Mouse (Mus musculus) forebrain, embryonic 14.5 days (tissue): ENCODE data around the gene Dock4. TPM values are rescaled to one million over a fixed set of nuclear protein-coding genes. Genes with fewer than 3 reads are reported as not detected.

Source experiments
- ATAC-seq: fragments of 200-750 bp; cut with Nextera tagmentation; 2 replicates; pipeline ENCODE4 v1.8.0; 2017; ENCODE audit warnings: mild to moderate bottlenecking, moderate library complexity
- DNase-seq: peaks from one replicate; pipeline ENCODE4 v3.0.0-alpha.2; 2015; ENCODE audit warnings: low spot score
- H3K27ac ChIP-seq: fragments of 300-500 bp; sonication (generic); 2 replicates; pipeline ENCODE4 v1.5.1; 2014; ENCODE audit warnings: low read depth, mild to moderate bottlenecking, control low read depth, low read length, moderate library complexity
- H3K27me3 ChIP-seq: fragments of 300-500 bp; sonication (generic); replicated peaks from 2 replicates; pipeline ENCODE4 v1.6.1; 2014; ENCODE audit warnings: low read length, control low read depth, mixed read lengths; ENCODE audit not compliant: control insufficient read depth, insufficient read depth
- H3K36me3 ChIP-seq: fragments of 300-500 bp; sonication (generic); 2 replicates; pipeline ENCODE4 v1.6.1; 2014; ENCODE audit warnings: low read length, control low read depth; ENCODE audit not compliant: control insufficient read depth, insufficient read depth
- H3K4me1 ChIP-seq: fragments of 300-500 bp; sonication (generic); 2 replicates; pipeline ENCODE4 v1.6.1; 2014; ENCODE audit warnings: antibody characterized with exemption, low read length, control low read depth; ENCODE audit not compliant: control insufficient read depth, insufficient read depth
- H3K4me2 ChIP-seq: fragments of 300-500 bp; sonication (generic); 2 replicates; pipeline ENCODE4 v1.6.1; 2014; ENCODE audit warnings: mild to moderate bottlenecking, control low read depth, low read length
- H3K4me3 ChIP-seq: fragments of 300-500 bp; sonication (generic); 2 replicates; pipeline ENCODE4 v1.5.1; 2014; ENCODE audit warnings: low read depth, low read length, control low read depth
- H3K9ac ChIP-seq: fragments of 300-500 bp; sonication (generic); 2 replicates; pipeline ENCODE4 v1.6.1; 2014; ENCODE audit warnings: mild to moderate bottlenecking, low read length, control low read depth, moderate library complexity
- H3K9me3 ChIP-seq: fragments of 300-500 bp; sonication (generic); replicated peaks from 2 replicates; pipeline ENCODE4 v1.6.1; 2016; ENCODE audit warnings: low read length, control low read depth, mixed read lengths; ENCODE audit not compliant: control insufficient read depth
- WGBS: fragments of 180-500 bp; shearing (Covaris S2); extraction: QIAGEN DNeasy Blood & Tissue Kit; methylation state at CpG from one replicate; pipeline ENCODE4 v1.1.7; 2014; 5-methylcytosine and 5-hydroxymethylcytosine counted together
- polyA plus RNA-seq: library from polyadenylated mRNA; unstranded; fragments of >200 nt; fragmentation: Nextera tagmentation; extraction: Ambion mirVana; gene quantifications from 2 replicates; pipeline ENCODE4 v1.2.1, GENCODE M21; 2014

Gene Dock4
- polyA plus RNA-seq, 1 experiment from 2014 or later = 9.7 TPM

- H3K4me2 ChIP-seq = no peak overlapping the region
- no peaks in the 10 kb centered on the region for H3K9me3 ChIP-seq
- ATAC-seq (no peak), DNase-seq (no peak)
- H3K4me1 ChIP-seq = no peaks in the 10 kb centered on the region
- no peak overlapping the region for H3K4me3 ChIP-seq
- no peak overlapping the region for H3K9ac ChIP-seq
- no peaks in the 10 kb centered on the region for H3K36me3 ChIP-seq
- H3K27ac ChIP-seq = no peak overlapping the region
- WGBS = 93% methylated on average over 11 of the region's 11 CpGs
- H3K27me3 ChIP-seq = no peaks in the 10 kb centered on the region
Observed at GRCm38 (mm10) chr12:40559103-40559502, 113.4 kb downstream of the Dock4 start.

DNA sequence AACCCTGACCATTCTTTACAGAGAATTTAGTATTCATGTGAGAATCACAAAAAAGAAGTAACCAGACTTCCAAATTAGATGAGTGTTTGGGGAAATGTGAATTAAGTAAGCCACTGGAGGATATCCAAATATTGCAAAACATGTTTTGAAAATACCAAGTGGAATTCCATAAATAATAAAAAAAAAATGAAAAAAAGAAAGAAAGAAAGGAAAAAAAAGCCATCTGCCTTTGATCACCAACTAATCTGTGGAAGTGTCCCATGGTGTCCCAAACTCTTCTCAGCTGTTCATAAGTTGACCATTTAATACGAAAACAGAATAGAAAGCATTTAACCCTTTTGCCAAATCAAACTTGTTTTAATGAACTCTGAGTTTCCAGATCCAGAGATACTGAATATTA is 118.0 kb downstream of the Dock4 start:
- H3K9ac ChIP-seq = no peak overlapping the region
- H3K27ac ChIP-seq = no peak overlapping the region
- no peak overlapping the region for H3K4me2 ChIP-seq
- WGBS = 79% methylated on average over 1 of the region's 1 CpGs
- ATAC-seq (no peak), DNase-seq (no peak)
- no peak overlapping the region for H3K4me3 ChIP-seq
- H3K27me3 ChIP-seq = no peaks in the 10 kb centered on the region
- peaks cover under 1% of the 10 kb centered on the region; the same call in 1 of the 2 replicates for H3K4me1 ChIP-seq
- H3K9me3 ChIP-seq = no peaks in the 10 kb centered on the region
- no peaks in the 10 kb centered on the region for H3K36me3 ChIP-seq

GRCm38 (mm10) chr12:40564261-40564660 is 118.5 kb downstream of the Dock4 start:
- Histone ChIP-seq H3K27me3 (no peaks in the 10 kb centered on the region), H3K4me1 (peaks cover 3% of the 10 kb centered on the region; the same call in 1 of the 2 replicates), H3K27ac (no peak overlapping the region), H3K4me2 (no peak overlapping the region), H3K36me3 (no peaks in the 10 kb centered on the region), H3K9me3 (no peaks in the 10 kb centered on the region), H3K9ac (no peak overlapping the region), H3K4me3 (no peak overlapping the region)
- DNase-seq = no peak
- 82% methylated on average over 2 of the region's 2 CpGs for WGBS
- ATAC-seq = no peak

DNA sequence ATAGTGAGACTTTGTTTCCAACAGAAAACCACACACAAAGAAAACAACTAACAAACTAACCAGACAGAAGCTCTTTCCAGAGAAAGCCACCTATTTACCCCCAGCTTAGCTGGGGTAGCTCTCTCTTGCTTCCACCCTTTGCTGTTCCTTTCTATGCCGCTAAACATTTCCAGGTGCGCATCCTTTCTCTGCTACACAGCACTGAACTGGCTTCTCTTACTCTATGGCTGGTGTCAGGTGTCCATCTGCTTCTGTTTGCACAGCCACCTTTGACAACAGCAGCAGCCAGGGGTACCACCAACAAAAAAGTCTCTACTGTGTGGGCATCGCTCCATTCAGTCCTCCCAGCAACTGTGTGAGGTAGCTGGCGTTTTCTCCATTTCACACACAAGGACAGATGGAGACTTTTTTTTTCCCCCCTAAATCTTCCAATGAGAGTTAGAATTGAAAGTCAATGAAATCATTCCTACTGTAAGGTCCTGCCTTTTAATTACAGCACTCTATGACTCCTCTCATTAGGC is 122.7 kb downstream of the Dock4 start:
- Histone ChIP-seq H3K4me1 (peaks cover 3% of the 10 kb centered on the region; the same call in 1 of the 2 replicates), H3K9ac (no peak overlapping the region), H3K36me3 (no peaks in the 10 kb centered on the region), H3K27ac (no peak overlapping the region), H3K27me3 (no peaks in the 10 kb centered on the region), H3K4me2 (no peak overlapping the region), H3K4me3 (no peak overlapping the region), H3K9me3 (no peaks in the 10 kb centered on the region)
- WGBS = 70% methylated on average over 4 of the region's 4 CpGs
- ATAC-seq = peak; percentile 47; the same call in 1 of the 2 replicates
- DNase-seq = peak; percentile 48

- Histone ChIP-seq H3K9me3 (no peaks in the 10 kb centered on the region), H3K27ac (no peak overlapping the region), H3K4me2 (no peak overlapping the region), H3K4me1 (peaks cover 3% of the 10 kb centered on the region; the same call in 1 of the 2 replicates), H3K36me3 (no peaks in the 10 kb centered on the region), H3K9ac (no peak overlapping the region), H3K27me3 (no peaks in the 10 kb centered on the region), H3K4me3 (no peak overlapping the region)
- peak; percentile 25; the same call in 1 of the 2 replicates for ATAC-seq
- no peak for DNase-seq
- 62% methylated on average over 9 of the region's 9 CpGs for WGBS
Observed at GRCm38 (mm10) chr12:40568971-40569968, 123.5 kb downstream of the Dock4 start.

- no peak for ATAC-seq
- Histone ChIP-seq H3K36me3 (no peaks in the 10 kb centered on the region), H3K4me2 (no peak overlapping the region), H3K27ac (no peak overlapping the region), H3K4me1 (peaks cover 3% of the 10 kb centered on the region; the same call in 1 of the 2 replicates), H3K27me3 (no peaks in the 10 kb centered on the region), H3K9ac (no peak overlapping the region), H3K4me3 (no peak overlapping the region), H3K9me3 (no peaks in the 10 kb centered on the region)
- DNase-seq = no peak
- WGBS = 14% methylated on average over 1 of the region's 1 CpGs
Observed at GRCm38 (mm10) chr12:40570250-40570649, 124.5 kb downstream of the Dock4 start.

DNA sequence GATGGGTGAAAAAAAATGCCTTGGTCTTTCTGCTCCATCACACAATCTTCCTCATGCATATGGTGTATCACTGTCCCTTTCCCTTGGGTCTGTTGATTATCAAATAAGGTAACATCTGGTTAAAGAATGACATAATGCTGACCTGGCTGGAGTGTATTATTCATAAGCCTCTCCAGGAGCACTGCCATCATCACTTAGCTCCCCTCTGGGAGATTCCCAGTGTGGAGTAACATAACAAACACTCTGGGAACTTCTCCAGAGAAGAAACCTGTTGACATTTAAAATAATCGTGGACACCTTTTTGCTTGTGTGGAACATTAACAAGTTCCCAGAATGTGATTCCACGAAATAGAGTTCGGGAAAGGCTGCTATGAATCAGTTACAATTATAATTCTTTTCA is 128.3 kb downstream of the Dock4 start:
- no peaks in the 10 kb centered on the region for H3K36me3 ChIP-seq
- no peak overlapping the region for H3K9ac ChIP-seq
- 71% methylated on average over 3 of the region's 3 CpGs for WGBS
- H3K4me3 ChIP-seq = no peak overlapping the region
- no peaks in the 10 kb centered on the region for H3K4me1 ChIP-seq
- H3K27ac ChIP-seq = no peak overlapping the region
- ATAC-seq (no peak), DNase-seq (no peak)
- no peaks in the 10 kb centered on the region for H3K27me3 ChIP-seq
- no peaks in the 10 kb centered on the region for H3K9me3 ChIP-seq
- no peak overlapping the region for H3K4me2 ChIP-seq

DNA sequence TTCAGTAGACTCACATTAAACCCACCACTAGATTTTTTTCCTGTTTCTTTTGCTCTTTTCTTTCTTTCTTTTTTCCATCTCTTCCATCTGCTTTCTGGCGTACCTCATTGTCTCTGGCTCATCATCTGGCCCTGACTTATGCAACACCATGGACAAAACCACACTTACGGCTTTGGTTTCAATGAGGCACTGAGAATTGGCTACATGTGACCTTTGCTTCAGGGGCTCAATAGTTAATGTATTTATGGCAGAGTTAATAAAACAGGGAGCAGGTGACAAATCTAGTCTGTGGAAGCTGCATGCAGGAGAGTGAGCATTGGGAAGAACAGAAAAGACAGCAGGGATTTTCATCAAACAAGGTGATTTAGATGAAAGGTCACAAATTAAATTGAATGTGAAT is 131.0 kb downstream of the Dock4 start:
- H3K9me3 ChIP-seq = no peaks in the 10 kb centered on the region
- H3K4me3 ChIP-seq = no peak overlapping the region
- H3K4me2 ChIP-seq = no peak overlapping the region
- no peaks in the 10 kb centered on the region for H3K36me3 ChIP-seq
- WGBS = 83% methylated on average over 2 of the region's 2 CpGs
- no peak overlapping the region for H3K27ac ChIP-seq
- H3K4me1 ChIP-seq = no peaks in the 10 kb centered on the region
- ATAC-seq (no peak), DNase-seq (no peak)
- no peak overlapping the region for H3K9ac ChIP-seq
- H3K27me3 ChIP-seq = no peaks in the 10 kb centered on the region

DNA sequence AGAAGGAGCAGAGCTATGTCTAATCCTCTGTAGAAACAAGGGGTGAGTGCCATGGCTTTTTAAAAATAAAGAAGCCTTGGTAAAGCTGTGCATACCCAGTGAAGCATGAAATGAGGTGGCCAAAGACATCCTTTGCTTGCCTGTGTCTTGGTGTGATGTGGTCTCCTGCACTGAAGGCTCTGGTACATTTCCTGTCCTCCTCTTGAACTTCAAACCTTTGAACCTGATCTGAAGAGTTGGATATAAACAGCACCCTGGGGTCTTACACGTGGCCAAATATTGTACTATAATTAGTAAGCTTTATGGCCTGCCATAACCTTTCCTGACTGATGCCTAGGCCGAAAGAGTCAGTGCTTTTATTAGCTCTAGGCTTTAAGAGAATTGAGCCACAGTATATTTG is 134.6 kb downstream of the Dock4 start:
- Histone ChIP-seq H3K36me3 (no peaks in the 10 kb centered on the region), H3K9me3 (no peaks in the 10 kb centered on the region), H3K4me3 (no peak overlapping the region), H3K4me1 (no peaks in the 10 kb centered on the region), H3K4me2 (no peak overlapping the region), H3K27ac (no peak overlapping the region), H3K9ac (no peak overlapping the region), H3K27me3 (no peaks in the 10 kb centered on the region)
- 45% methylated on average over 2 of the region's 2 CpGs for WGBS
- DNase-seq = no peak
- ATAC-seq = no peak
